Mouse (Mus musculus) MEL (cell line): ENCODE measurements at regions not wholly inside any gene's neighbourhood (a gene's known extent, or its start where the extent isn't known, plus 50 kb on each side); places are given as distances from the start of the nearest gene placed in this dataset.

Source experiments
- CTCF ChIP-seq, 3 experiments: IDR thresholded peaks in 2 of 3; conservative IDR thresholded peaks in 1 of 3; 2 replicates each; pipeline ENCODE4 v1.5.1; 2011 to 2012; ENCODE audit warnings: low read length in 3 of 3, low read depth in 2 of 3, mild to moderate bottlenecking in 2 of 3, improper control_type of control experiment in 1 of 3, inconsistent platforms in 1 of 3, mixed read lengths in 1 of 3, moderate library complexity in 1 of 3; ENCODE audit not compliant: control insufficient read depth in 1 of 3, insufficient read depth in 1 of 3, poor library complexity in 1 of 3, severe bottlenecking in 1 of 3
- HCFC1 ChIP-seq: IDR thresholded peaks from 2 replicates; pipeline ENCODE4 v1.6.1; 2012; ENCODE audit warnings: low read depth, mild to moderate bottlenecking, inconsistent platforms, low read length, improper control_type of control experiment, moderate library complexity
- POLR2AphosphoS5 ChIP-seq: IDR thresholded peaks from 2 replicates; pipeline ENCODE4 v1.6.1; 2012; ENCODE audit warnings: low read depth, borderline replicate concordance, mild to moderate bottlenecking, inconsistent platforms, low read length, moderate library complexity, mixed read lengths
- RCOR1 ChIP-seq: IDR thresholded peaks from 2 replicates; pipeline ENCODE4 v1.6.1; 2012; ENCODE audit warnings: low read depth, mild to moderate bottlenecking, inconsistent platforms, low read length, improper control_type of control experiment
- UBTF ChIP-seq: IDR thresholded peaks from 2 replicates; pipeline ENCODE4 v1.6.1; 2012; ENCODE audit warnings: low read depth, mild to moderate bottlenecking, inconsistent platforms, low read length, improper control_type of control experiment, moderate library complexity, borderline replicate concordance; ENCODE audit not compliant: insufficient read depth
- USF1 ChIP-seq: IDR thresholded peaks from 2 replicates; pipeline ENCODE4 v1.6.1; 2014; ENCODE audit warnings: low read depth, mild to moderate bottlenecking, inconsistent platforms, low read length, improper control_type of control experiment, moderate library complexity
- USF2 ChIP-seq, 2 experiments: IDR thresholded peaks; 2 replicates each; pipeline ENCODE4 v1.6.1; 2011 to 2012; ENCODE audit warnings: improper control_type of control experiment in 2 of 2, low read length in 2 of 2, borderline replicate concordance in 1 of 2, inconsistent platforms in 1 of 2, low read depth in 1 of 2, mild to moderate bottlenecking in 1 of 2; ENCODE audit not compliant: insufficient read depth in 1 of 2
- ZNF384 ChIP-seq: IDR thresholded peaks from 2 replicates; pipeline ENCODE4 v1.6.1; 2012; ENCODE audit warnings: low read depth, mild to moderate bottlenecking, inconsistent platforms, low read length, improper control_type of control experiment

GRCm38 (mm10) chr9:89827564-89827963, 82.1 kb upstream of the Rasgrf1 start:
- TF ChIP-seq CTCF (IDR thresholded peaks at IDR 0.05 in 2 of 3, conservative IDR thresholded peaks at IDR 0.05 in 1 of 3; ENCODE audit: control insufficient read depth in 1 of 3, insufficient read depth in 1 of 3, low read depth in 2 of 3, low read length in 3 of 3, poor library complexity in 1 of 3, severe bottlenecking in 1 of 3) (no peak), ZNF384 (no peak), USF2 (IDR thresholded peaks at IDR 0.05; ENCODE audit: borderline replicate concordance in 1 of 2, insufficient read depth in 1 of 2, low read depth in 1 of 2, low read length in 2 of 2) (no peak), UBTF (no peak), USF1 (no peak), POLR2AphosphoS5 (no peak), HCFC1 (no peak), RCOR1 (no peak)
